10 mouse cellular contexts compared by ENCODE assay signal in genomic region chr15:25690066-25690745, GRCm38 (mm10).
DNase-seq lines count a peak whose midpoint lies in the region; ATAC-seq and TF ChIP-seq lines count a peak whose summit lies in the region.
"Had no signal": no experiment of that assay in that cellular context is flagged by ENCODE, and none has a peak within 500 bp of the region (broad histone marks: within the 10 kb centered on the region; RNA-seq: fewer than 3 reads in every experiment).

No protein-coding gene starts in this region.

- no peaks in the 10 kb centered on the region for H3K36me3 ChIP-seq in kidney, adult 2 months (ENCODE audit: control insufficient read depth, insufficient read depth, low read length)
- H3K36me3 ChIP-seq in hindbrain, embryonic 11.5 days (ENCODE audit: control insufficient read depth, insufficient read depth, low read length), result no peaks in the 10 kb centered on the region
- H3K36me3 ChIP-seq in midbrain, embryonic 15.5 days (replicated peaks), result no peaks in the 10 kb centered on the region

- DNase-seq in kidney, adult 2 months, result peak; percentile 65
- no peak for DNase-seq in kidney, adult 11 months
- DNase-seq in embryo, embryonic 10.5 days (ENCODE audit: low spot score), result peak; percentile 49
- peak; percentile 47 for DNase-seq in hindbrain, embryonic 11.5 days (ENCODE audit: low spot score)
- DNase-seq in T-cell, adult 2 months (ENCODE audit: low spot score), result no peak

- H3K9ac ChIP-seq in hindbrain, embryonic 11.5 days (ENCODE audit: low read depth, low read length), result no peak overlapping the region
- no peak overlapping the region for H3K9ac ChIP-seq in midbrain, embryonic 15.5 days
- H3K9ac ChIP-seq: limb, embryonic 12.5 days had no signal

- ATAC-seq in hindbrain, embryonic 11.5 days (ENCODE audit: low FRiP score), result peak; percentile 78
- peak; percentile 64; the same call in 1 of the 2 replicates for ATAC-seq in midbrain, embryonic 15.5 days (replicated peaks)
- ATAC-seq in granulocyte monocyte progenitor cell, adult 5-6 weeks (replicated peaks; ENCODE audit: poor library complexity, severe bottlenecking), result no peak
- no peak for ATAC-seq in erythroid progenitor cell, adult 5-6 weeks (replicated peaks; ENCODE audit: low FRiP score, poor library complexity, severe bottlenecking)

- 43% methylated on average over 15 of the region's 15 CpGs for WGBS in kidney, adult 2 months
- WGBS in hindbrain, embryonic 11.5 days, result 34% methylated on average over 15 of the region's 15 CpGs
- WGBS in midbrain, embryonic 15.5 days, result 15% methylated on average over 15 of the region's 15 CpGs

- H3K27me3 ChIP-seq in kidney, adult 2 months (replicated peaks; ENCODE audit: control insufficient read depth, insufficient read depth, low read length), result no peaks in the 10 kb centered on the region
- H3K27me3 ChIP-seq in hindbrain, embryonic 11.5 days (ENCODE audit: control insufficient read depth, insufficient read depth, low read length), result no peaks in the 10 kb centered on the region
- 0 out of 2 replicates have a peak, but pooled peaks cover 2% of the 10 kb centered on the region for H3K27me3 ChIP-seq in midbrain, embryonic 15.5 days (replicated peaks)
- H3K27me3 ChIP-seq: limb, embryonic 12.5 days had no signal

- peaks cover 55% of the 10 kb centered on the region for H3K4me1 ChIP-seq in kidney, adult 2 months (ENCODE audit: control insufficient read depth, insufficient read depth, low read length)
- H3K4me1 ChIP-seq in hindbrain, embryonic 11.5 days (replicated peaks; ENCODE audit: control insufficient read depth, insufficient read depth, low read length), result 0 out of 2 replicates have a peak, but pooled peaks cover 2% of the 10 kb centered on the region
- peaks cover 15% of the 10 kb centered on the region for H3K4me1 ChIP-seq in midbrain, embryonic 15.5 days

- no peak overlapping the region for H3K4me3 ChIP-seq in kidney, adult 2 months (ENCODE audit: insufficient read depth, low read depth, low read length)
- no peak overlapping the region for H3K4me3 ChIP-seq in hindbrain, embryonic 11.5 days (ENCODE audit: low read depth, low read length)
- no peak overlapping the region for H3K4me3 ChIP-seq in midbrain, embryonic 15.5 days
- H3K4me3 ChIP-seq: limb, embryonic 12.5 days; myocyte had no signal

- TF ChIP-seq CTCF in kidney, adult 2 months (conservative IDR thresholded peaks at IDR 0.05; ENCODE audit: insufficient read depth, insufficient read length, low read depth, low read length), result no peak

- no peak for TF ChIP-seq POLR2A in kidney, adult 2 months (IDR thresholded peaks at IDR 0.05; ENCODE audit: low read depth, low read length)

- peak overlapping the region; percentile 95 for H3K27ac ChIP-seq in kidney, adult 2 months (ENCODE audit: insufficient read depth, low read depth, low read length)
- H3K27ac ChIP-seq in hindbrain, embryonic 11.5 days (ENCODE audit: low read depth, low read length), result no peak overlapping the region
- H3K27ac ChIP-seq in midbrain, embryonic 15.5 days, result no peak overlapping the region
- H3K27ac ChIP-seq: limb, embryonic 12.5 days had no signal

- no peak overlapping the region for H3K4me2 ChIP-seq in hindbrain, embryonic 11.5 days (replicated peaks; ENCODE audit: low read depth, low read length)
- H3K4me2 ChIP-seq in midbrain, embryonic 15.5 days, result no peak overlapping the region
- H3K4me2 ChIP-seq: limb, embryonic 12.5 days had no signal

- no peaks in the 10 kb centered on the region for H3K9me3 ChIP-seq in hindbrain, embryonic 11.5 days (ENCODE audit: control insufficient read depth, low read length)
- no peaks in the 10 kb centered on the region for H3K9me3 ChIP-seq in midbrain, embryonic 15.5 days
- H3K9me3 ChIP-seq: limb, embryonic 12.5 days had no signal

Comparison
In these comparisons a context has a peak if more than half of its experiments do, and no peak if none do; other contexts are left out.
1. DNase-seq: peak in kidney, adult 2 months (single experiment), embryo, embryonic 10.5 days (single experiment) and hindbrain, embryonic 11.5 days (single experiment); none in kidney, adult 11 months (single experiment) and T-cell, adult 2 months (single experiment).
2. ATAC-seq: peak in hindbrain, embryonic 11.5 days (single experiment) and midbrain, embryonic 15.5 days (single experiment); none in granulocyte monocyte progenitor cell, adult 5-6 weeks (single experiment) and erythroid progenitor cell, adult 5-6 weeks (single experiment).